Mouse (Mus musculus): Measurements from ENCODE around the gene Gm20518. TPM values are rescaled to one million over a fixed set of nuclear protein-coding genes. Genes with fewer than 3 reads are reported as not detected.
A peak's percentile ranks its signal among the peaks of the same experiment; 100 is the strongest.

Gm20518 gene
- total and polyA plus RNA-seq, 2 experiments, result 0.09 to 0.34 TPM

DNA sequence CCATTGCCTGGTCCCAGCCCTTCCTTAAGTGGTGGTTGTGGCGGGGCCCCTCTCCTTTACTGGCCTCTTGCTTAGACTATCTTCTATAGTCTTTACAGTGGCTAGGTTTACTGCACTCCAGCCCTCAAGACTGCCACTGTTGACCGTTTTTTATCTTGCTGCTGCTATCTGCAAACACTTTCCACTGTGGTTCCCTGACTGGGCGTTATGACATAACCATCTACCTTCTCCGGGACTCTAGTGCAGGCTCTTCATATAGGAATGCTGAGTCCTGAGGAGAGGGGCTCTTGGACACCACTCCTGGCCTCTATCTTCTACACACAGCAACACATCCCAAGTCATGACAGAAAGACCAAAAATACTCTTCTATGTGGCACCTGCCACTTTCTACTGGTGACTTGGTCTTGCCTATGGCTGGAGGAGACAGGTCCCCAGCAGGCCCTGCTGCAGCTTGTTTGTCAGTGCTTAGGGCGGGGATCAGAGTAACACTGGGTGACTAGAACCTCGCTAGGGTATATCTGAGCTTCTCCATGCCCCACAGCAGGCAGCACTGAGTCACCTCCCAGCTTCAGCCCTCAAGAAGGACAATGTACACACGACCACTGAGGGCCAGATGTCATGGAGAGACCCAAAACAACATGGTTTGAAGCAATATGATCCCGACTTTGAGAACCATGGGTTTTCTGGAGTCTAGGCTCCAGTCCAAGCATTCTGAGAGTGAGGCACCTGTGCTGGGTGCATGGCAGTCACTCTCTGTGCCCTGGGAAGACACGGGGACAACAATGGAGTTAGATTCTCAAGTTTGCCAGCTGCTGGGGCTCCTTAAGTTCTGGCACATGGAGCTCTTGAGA is 42.3 kb upstream of the Gm20518 start:
- TF ChIP-seq POLR2A (IDR thresholded peaks at IDR 0.05; ENCODE audit: extremely low read depth, insufficient read depth, low read length), result no peak
- Histone ChIP-seq H3K9ac (ENCODE audit: low read depth, low read length) (no peak overlapping the region), H3K4me1 (ENCODE audit: control insufficient read depth, insufficient read depth, low read length) (peaks cover 2% of the 10 kb centered on the region; the same call in 1 of the 2 replicates), H3K27me3 (ENCODE audit: control insufficient read depth, insufficient read depth, low read length) (no peaks in the 10 kb centered on the region), H3K36me3 (ENCODE audit: control insufficient read depth, insufficient read depth, low read length) (no peaks in the 10 kb centered on the region), H3K27ac (replicated peaks; ENCODE audit: insufficient read depth, low read depth, low read length) (no peak overlapping the region), H3K79me2 (ENCODE audit: control insufficient read depth, insufficient read depth, low read length) (no peaks in the 10 kb centered on the region), H3K4me3 (ENCODE audit: insufficient read depth, low read depth, low read length) (no peak overlapping the region)
- WGBS, result 71% methylated on average over 9 of the region's 9 CpGs
- DNase-seq (ENCODE audit: extremely low read depth, low read depth, low spot score), result no peak

- 83% methylated on average over 5 of the region's 5 CpGs for WGBS
- peaks cover 5% of the 10 kb centered on the region; the same call in 1 of the 2 replicates for H3K79me2 ChIP-seq (ENCODE audit: control insufficient read depth, insufficient read depth, low read length)
- H3K36me3 ChIP-seq (ENCODE audit: control insufficient read depth, insufficient read depth, low read length), result no peaks in the 10 kb centered on the region
- peaks cover 4% of the 10 kb centered on the region; the same call in 1 of the 2 replicates for H3K4me1 ChIP-seq (ENCODE audit: control insufficient read depth, insufficient read depth, low read length)
- H3K4me3 ChIP-seq (ENCODE audit: insufficient read depth, low read depth, low read length), result no peak overlapping the region
- H3K27ac ChIP-seq (replicated peaks; ENCODE audit: insufficient read depth, low read depth, low read length), result no peak overlapping the region
- TF ChIP-seq CTCF (IDR thresholded peaks at IDR 0.05; ENCODE audit: low read depth, low read length) (no peak), POLR2A (IDR thresholded peaks at IDR 0.05; ENCODE audit: extremely low read depth, insufficient read depth, low read length) (no peak)
- no peak overlapping the region for H3K9ac ChIP-seq (ENCODE audit: low read depth, low read length)
- DNase-seq (ENCODE audit: extremely low read depth, low read depth, low spot score), result no peak
- H3K27me3 ChIP-seq (ENCODE audit: control insufficient read depth, insufficient read depth, low read length), result no peaks in the 10 kb centered on the region
These were observed 40.5 kb upstream of the Gm20518 start for GRCm38 (mm10) chr16:17931906-17932460.

DNA sequence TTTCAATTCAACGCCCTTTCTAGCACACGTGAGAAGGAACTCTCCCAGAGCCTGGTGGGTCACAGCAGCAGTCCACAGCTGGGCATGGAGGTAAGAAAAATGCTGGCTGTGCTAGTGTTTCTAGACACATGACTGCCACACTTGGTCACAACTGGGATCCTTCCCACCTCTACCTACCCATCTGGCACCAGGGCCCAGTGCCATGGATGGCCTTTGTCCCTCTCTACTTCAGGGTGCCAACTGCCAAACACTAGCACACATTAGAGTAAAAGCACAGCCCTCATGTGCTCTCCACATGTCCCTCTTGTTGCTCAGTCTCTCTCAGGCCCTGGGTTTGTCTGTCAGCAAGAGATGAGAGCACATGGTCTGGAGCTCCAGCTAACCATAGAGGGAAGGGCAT is 38.2 kb upstream of the Gm20518 start:
- Histone ChIP-seq H3K27ac (replicated peaks; ENCODE audit: insufficient read depth, low read depth, low read length) (no peak overlapping the region), H3K36me3 (ENCODE audit: control insufficient read depth, insufficient read depth, low read length) (peaks cover 2% of the 10 kb centered on the region; the same call in 1 of the 2 replicates), H3K4me3 (ENCODE audit: insufficient read depth, low read depth, low read length) (no peak overlapping the region), H3K27me3 (ENCODE audit: control insufficient read depth, insufficient read depth, low read length) (no peaks in the 10 kb centered on the region), H3K79me2 (ENCODE audit: control insufficient read depth, insufficient read depth, low read length) (peaks cover 5% of the 10 kb centered on the region; the same call in 1 of the 2 replicates), H3K4me1 (ENCODE audit: control insufficient read depth, insufficient read depth, low read length) (peaks cover 13% of the 10 kb centered on the region), H3K9ac (ENCODE audit: low read depth, low read length) (no peak overlapping the region)
- DNase-seq (ENCODE audit: extremely low read depth, low read depth, low spot score), result peak; percentile 74
- WGBS, result 76% methylated on average over 2 of the region's 2 CpGs
- TF ChIP-seq POLR2A (IDR thresholded peaks at IDR 0.05; ENCODE audit: extremely low read depth, insufficient read depth, low read length) (no peak), CTCF (IDR thresholded peaks at IDR 0.05; ENCODE audit: low read depth, low read length) (no peak)

DNA sequence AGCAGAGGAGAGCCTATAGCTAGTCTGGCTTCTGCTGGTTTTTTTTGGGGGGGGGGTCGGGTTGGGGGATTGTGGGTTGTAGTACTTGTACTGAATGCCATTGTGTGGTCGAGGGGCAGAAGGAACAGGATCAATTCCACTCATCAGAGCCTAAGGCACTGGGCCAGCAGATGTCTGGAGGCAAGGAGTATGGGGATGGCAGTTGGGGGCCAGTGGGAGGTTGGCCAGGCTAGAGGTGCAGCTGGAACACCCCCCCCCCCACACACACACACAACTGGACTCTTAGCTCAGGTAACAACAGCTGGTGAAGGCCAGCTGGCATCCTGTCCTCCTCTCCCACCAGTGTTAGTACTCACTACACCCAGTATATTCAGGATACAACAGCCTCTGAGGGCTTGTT is 37.7 kb upstream of the Gm20518 start:
- no peak overlapping the region for H3K9ac ChIP-seq (ENCODE audit: low read depth, low read length)
- H3K36me3 ChIP-seq (ENCODE audit: control insufficient read depth, insufficient read depth, low read length), result peaks cover 2% of the 10 kb centered on the region; the same call in 1 of the 2 replicates
- no peaks in the 10 kb centered on the region for H3K27me3 ChIP-seq (ENCODE audit: control insufficient read depth, insufficient read depth, low read length)
- no peak overlapping the region for H3K4me3 ChIP-seq (ENCODE audit: insufficient read depth, low read depth, low read length)
- peaks cover 5% of the 10 kb centered on the region; the same call in 1 of the 2 replicates for H3K79me2 ChIP-seq (ENCODE audit: control insufficient read depth, insufficient read depth, low read length)
- 26% methylated on average over 2 of the region's 2 CpGs for WGBS
- no peak overlapping the region for H3K27ac ChIP-seq (replicated peaks; ENCODE audit: insufficient read depth, low read depth, low read length)
- peaks cover 13% of the 10 kb centered on the region for H3K4me1 ChIP-seq (ENCODE audit: control insufficient read depth, insufficient read depth, low read length)
- no peak for DNase-seq (ENCODE audit: extremely low read depth, low read depth, low spot score)
- TF ChIP-seq CTCF (IDR thresholded peaks at IDR 0.05; ENCODE audit: low read depth, low read length), result no peak
- no peak for TF ChIP-seq POLR2A (IDR thresholded peaks at IDR 0.05; ENCODE audit: extremely low read depth, insufficient read depth, low read length)

- Histone ChIP-seq H3K27me3 (ENCODE audit: control insufficient read depth, insufficient read depth, low read length) (no peaks in the 10 kb centered on the region), H3K27ac (replicated peaks; ENCODE audit: insufficient read depth, low read depth, low read length) (peak overlapping the region; percentile 90), H3K9ac (ENCODE audit: low read depth, low read length) (peak overlapping the region; percentile 91), H3K36me3 (ENCODE audit: control insufficient read depth, insufficient read depth, low read length) (peaks cover 2% of the 10 kb centered on the region; the same call in 1 of the 2 replicates), H3K4me1 (ENCODE audit: control insufficient read depth, insufficient read depth, low read length) (peaks cover 13% of the 10 kb centered on the region), H3K79me2 (ENCODE audit: control insufficient read depth, insufficient read depth, low read length) (peaks cover 5% of the 10 kb centered on the region; the same call in 1 of the 2 replicates), H3K4me3 (ENCODE audit: insufficient read depth, low read depth, low read length) (peak overlapping the region; percentile 88)
- TF ChIP-seq POLR2A (IDR thresholded peaks at IDR 0.05; ENCODE audit: extremely low read depth, insufficient read depth, low read length), result no peak
- peak; percentile 56 for TF ChIP-seq CTCF (IDR thresholded peaks at IDR 0.05; ENCODE audit: low read depth, low read length)
- WGBS, result under 1% methylated on average over 9 of the region's 9 CpGs
- peak; percentile 54 for DNase-seq (ENCODE audit: extremely low read depth, low read depth, low spot score)
These were observed 37.2 kb upstream of the Gm20518 start for GRCm38 (mm10) chr16:17928627-17929104.
